Mouse (Mus musculus) heart, adult 8-10 months (tissue): ENCODE measurements around the gene Arid1b. TPM values are rescaled to one million over a fixed set of nuclear protein-coding genes. Genes with fewer than 3 reads are reported as not detected.
A peak's percentile ranks its signal among the peaks of the same experiment; 100 is the strongest.

Experiments used
- DNase-seq: peaks from one replicate; pipeline ENCODE4 v3.0.0; 2022; ENCODE audit warnings: low spot score
- total RNA-seq, 4 experiments: library from RNA; stranded (reverse); gene quantifications; 2 replicates each; pipeline ENCODE4 v1.2.4; 2022

Arid1b gene
- total RNA-seq, 4 experiments from 2014 or later, result 25.0 to 27.2 (median 26.2) TPM

DNA sequence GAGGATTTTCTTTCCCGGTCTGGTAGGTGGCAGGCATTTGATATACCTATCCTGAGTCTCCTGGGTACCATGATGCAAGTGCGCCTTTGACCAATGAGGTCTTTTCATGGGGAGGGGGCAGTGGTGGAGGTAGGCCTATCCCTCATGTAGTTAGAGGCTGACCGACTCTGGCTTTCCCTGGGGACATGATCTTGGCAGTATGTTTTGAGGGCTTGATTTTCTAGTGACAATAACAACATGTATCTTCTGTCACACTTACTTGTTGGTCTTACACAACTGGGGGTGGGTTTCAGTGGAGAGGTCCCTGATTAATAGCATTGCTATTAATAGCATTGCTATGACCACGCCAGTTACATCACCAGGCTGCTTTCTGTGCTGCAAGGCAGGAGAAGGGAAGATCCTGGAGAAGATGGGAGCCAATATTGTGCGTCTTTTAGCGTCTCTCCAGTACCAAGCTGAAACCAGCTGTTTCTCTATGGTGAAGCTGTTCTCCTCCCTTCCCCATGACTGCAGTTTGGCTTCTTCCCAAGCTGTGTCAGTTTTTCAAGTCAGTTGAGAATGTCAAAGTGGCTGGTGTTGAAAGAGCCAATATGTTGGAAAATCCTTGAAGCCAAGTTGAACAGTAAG, 216.1 kb downstream of the Arid1b start:
- peak; percentile 43 for DNase-seq

DNA sequence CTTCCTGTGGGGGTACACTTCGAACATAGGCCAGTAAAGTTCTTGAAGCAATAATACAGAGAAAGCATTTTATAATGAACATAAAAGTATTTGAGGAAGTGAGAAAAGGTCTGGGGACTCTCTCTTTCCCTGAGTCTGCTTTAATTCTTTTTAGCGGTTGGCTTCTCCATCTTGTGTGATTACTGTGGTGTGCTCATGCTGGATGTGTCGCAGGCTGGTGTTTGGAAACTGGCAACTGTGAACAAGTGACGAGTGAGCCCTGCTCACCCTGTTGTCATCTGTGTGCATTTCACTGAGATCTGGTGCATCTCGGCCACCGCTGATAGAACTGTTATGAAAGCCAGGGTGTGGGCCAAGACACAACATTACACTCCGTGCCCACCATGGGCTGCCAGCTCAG, 216.8 kb downstream of the Arid1b start:
- no peak for DNase-seq

- peak; percentile 67 for DNase-seq
Observed at GRCm38 (mm10) chr17:5212166-5212565, 218.0 kb downstream of the Arid1b start.

DNA sequence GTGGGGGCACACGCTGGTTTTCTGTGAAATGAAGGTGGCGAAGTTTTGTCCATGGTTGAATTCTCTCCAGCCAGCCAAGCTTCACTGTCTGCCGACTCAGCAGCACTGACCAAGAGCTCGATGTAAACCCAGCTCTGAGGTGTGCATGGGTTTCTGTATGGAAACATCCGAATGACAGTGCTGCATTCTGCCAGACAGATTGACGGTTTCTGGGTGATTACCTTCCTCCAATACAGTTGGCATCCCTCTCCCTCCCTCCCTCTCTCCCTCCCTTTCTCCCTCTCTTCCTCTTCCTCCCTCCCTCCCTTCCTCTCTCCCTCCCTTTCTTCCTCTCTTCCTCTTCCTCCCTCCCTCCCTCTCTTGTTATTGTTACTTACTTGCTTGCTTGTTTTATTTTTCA, 219.3 kb downstream of the Arid1b start:
- no peak for DNase-seq

DNA sequence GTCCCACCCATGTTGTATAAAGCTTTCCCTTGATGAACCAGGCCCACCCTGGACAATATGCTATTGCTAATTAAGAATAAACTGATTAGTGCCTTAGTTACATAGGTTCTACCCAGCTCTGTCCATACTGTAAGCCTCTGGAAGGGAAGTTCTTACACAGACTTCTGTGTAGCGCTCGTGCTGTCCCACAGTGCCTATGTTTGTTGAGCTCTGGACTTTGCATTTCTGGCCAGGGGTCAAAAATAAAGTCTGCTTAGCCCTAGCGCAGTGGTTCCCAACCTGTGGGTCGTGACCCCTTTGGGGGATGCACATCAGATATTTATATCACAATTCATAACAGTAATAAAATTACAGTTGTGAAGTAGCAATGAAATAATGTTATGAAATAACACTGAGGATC, 221.2 kb downstream of the Arid1b start:
- DNase-seq, result no peak

- DNase-seq, result no peak
Observed at GRCm38 (mm10) chr17:5216965-5217546, 222.9 kb downstream of the Arid1b start.

DNA sequence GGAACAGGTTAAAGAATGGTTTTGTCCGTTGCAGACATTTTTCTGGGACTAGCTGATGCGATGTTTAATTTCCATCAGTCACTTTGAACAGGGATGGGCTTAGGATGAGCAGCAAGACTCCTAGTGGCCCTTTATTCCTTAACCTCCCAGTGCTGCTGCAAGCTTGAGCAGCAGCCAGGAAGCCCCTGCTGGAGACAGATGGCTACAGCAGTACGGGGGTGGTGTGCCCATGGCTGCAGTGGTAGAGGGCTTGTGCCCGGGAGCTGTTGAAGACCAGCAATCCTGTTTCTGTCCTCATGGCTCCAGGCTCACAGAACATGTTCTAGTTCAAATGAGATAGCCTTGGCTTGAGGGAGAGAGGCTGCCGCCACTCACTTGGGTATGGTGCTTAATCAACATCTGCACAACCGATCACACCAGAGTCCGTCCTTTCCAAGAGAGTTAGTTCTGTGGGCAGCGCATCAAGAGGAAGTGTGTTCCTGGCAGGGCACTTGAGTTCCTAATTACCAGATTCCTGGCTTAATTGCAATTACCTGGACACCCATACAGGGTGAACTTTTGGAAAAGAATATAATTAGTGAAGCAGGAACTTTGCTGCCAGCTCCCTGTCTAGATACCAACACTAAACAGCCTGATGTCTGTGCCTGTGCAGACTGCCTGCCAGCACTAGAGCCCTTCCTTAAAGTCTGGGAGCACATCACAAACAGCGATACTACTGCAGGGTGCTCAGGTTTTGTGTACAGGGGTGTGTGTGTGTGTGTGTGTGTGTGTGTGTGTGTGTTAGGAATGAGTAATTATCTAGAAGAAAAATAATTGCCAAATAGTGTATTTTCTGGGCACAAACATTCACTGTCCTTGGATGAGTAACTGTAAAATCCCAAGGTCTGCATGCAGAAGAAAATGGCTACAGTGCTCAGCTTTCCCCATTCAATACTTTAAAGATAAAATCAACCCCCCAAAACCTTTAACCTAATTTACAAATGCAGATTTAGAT, 224.0 kb downstream of the Arid1b start:
- no peak for DNase-seq

GRCm38 (mm10) chr17:5218955-5219557, 224.9 kb downstream of the Arid1b start:
- no peak for DNase-seq

GRCm38 (mm10) chr17:5221041-5221440, 226.9 kb downstream of the Arid1b start:
- no peak for DNase-seq

DNA sequence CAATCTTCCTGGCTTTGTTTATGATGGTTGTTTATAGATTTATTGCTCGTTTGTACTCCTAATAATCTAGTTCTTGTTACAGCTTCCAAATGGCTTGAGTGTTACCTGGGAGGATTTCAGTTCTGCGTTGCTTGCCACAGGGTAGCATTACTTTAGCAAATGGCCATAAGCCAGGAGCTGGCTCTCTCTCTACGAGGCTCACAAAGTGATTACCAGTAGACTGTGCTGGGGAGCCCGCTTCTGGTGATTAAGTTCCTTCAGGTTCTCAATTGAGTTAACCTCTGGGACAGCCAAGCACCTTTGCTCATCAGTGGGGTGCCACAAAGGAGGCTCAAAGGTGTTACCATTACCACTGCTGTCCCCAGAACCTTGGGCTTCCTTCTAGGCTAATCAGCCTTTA, 227.4 kb downstream of the Arid1b start:
- DNase-seq, result no peak

DNA sequence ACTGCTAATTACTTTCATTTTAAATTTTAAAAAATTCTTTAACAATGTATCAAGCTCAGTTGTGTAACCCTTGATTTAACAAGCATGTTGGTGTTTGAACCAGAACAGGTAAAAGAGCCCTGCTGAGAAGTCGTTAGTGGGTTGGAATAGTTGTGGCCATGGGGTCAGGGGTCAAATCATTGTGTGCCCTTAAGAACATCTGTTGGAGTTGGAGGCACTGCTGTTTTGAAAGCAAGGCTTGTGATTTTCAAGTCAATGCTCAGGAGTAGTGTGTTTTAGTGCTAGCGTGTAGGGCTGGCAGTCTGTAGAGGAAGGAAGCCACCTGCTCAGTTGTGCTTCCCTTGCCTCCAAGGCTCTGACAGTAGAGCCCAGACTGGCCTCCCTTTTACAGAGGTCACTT, 228.7 kb downstream of the Arid1b start:
- no peak for DNase-seq

DNA sequence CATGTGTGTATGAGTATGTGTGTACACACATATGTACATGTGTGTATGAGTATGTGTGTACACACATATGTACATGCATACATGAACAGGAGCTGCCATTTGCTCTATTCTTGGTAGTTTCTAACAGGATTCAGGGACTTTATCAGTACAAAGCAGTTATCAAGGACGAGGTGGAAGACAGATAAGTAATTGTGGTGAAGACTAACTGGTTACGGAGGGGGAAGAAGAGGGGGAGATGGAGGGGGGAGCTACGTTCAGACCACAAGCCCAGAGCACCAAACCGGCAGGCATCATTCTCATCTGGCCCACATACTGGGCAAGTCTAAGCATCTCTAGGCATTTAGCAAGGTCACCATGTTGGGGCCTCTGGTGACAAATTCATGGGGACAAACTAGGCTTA, 230.8 kb downstream of the Arid1b start:
- no peak for DNase-seq

- no peak for DNase-seq
Observed at GRCm38 (mm10) chr17:5227136-5227535, 233.0 kb downstream of the Arid1b start.

- no peak for DNase-seq
Observed at GRCm38 (mm10) chr17:5227950-5228615, 234.0 kb downstream of the Arid1b start.

DNA sequence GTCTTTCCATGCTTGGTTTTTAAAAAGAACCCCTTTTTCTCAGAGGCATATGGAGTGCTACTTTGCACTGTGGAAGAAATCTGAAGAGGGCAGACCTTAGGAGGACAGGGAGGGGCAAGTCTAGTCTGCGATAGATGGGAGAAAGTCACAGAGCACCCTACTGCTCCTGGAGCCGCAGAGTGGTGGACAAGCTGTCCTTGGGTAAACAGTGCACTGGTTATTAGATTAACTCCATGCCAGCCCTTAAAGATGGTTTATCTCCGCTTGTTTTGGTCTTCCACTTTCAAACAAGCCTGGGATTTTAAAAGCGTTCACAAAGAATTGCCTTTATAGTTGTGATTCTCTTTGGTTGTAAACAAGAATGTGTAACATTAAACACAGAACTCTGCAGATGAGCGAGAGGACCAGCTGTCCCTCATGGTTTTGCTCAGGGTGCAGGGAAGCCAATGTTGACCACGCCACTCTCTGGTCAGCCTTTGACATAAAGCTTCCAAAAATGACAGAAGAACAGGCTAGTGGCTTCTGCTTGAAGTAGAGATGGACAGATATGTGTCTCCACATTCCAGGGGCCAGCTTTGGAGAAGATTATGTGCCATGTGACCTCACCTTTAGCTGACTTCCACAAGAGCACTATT, 234.6 kb downstream of the Arid1b start:
- no peak for DNase-seq

DNA sequence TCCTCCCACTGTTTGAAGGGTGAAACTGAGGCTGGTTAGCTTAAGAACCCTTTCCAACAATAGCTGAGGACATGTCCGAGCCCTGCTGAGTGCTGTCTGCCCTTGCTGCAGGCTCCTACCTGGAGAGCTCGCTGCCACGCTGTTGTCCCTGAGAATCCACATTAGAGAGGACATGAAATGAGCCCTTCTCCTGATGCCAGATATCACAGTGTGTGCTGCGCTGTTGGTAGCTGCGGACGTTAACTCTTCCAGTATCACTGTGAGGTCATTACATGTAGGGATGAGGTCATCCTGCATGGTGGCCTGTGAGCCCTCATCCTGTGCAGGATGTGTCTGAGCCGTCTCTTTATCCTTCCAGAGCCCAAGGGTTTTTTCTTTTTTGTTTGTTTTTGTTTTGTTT, 235.9 kb downstream of the Arid1b start:
- DNase-seq, result no peak

DNA sequence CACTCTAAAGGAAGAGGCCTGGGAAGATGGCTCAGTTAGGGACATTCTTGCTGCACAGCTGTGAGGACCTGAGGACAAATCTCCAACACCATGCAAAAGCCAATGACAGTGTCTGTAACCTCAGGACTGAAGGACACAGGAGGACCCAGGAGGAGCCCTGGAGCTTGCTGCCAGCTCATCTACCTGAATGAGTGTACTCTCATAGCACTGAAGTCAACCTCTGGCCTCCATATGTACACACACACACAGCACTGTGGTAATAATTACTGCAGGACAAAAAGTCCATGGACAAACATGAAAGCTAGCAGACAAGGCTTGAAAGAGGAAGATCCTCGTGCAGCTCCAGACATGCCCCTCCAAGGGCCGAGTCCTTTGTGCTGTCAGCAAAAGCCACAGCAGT, 238.0 kb downstream of the Arid1b start:
- no peak for DNase-seq

GRCm38 (mm10) chr17:5233991-5234390, 239.9 kb downstream of the Arid1b start:
- no peak for DNase-seq

DNA sequence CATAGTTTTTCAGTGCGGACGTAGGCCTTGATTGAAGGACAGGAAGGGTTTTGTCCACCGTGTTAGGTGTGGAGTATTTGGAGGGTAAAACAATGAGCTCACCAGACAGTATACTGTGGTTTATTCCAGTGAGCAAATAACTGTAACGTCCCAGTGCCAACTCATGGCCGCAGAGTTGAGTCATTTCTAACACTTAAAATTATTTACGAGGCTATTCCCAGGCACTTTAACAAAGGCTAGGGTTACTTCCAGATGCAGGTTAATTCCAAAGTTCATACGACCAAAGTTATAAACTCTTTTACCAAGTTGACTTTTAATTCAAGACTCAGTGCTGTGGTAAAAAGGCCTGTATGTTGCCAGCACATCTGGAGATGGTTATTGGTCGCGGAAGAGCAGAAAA, 240.9 kb downstream of the Arid1b start:
- no peak for DNase-seq

GRCm38 (mm10) chr17:5237765-5238164, 243.6 kb downstream of the Arid1b start:
- DNase-seq, result no peak
